Mouse (Mus musculus) neural tube, embryonic 15.5 days (tissue): ENCODE results near the gene Msh3. TPM values are rescaled to one million over a fixed set of nuclear protein-coding genes. Genes with fewer than 3 reads are reported as not detected.
"Not testable (repeated sequence)": the region's sequence is repeated elsewhere in the genome, so short reads cannot be mapped to it uniquely, and the experiment has no call there.

ENCODE experiments used
- ATAC-seq: fragments of 200-750 bp; cut with Nextera tagmentation; 2 replicates; pipeline ENCODE4 v1.8.0; 2017; ENCODE audit warnings: mild to moderate bottlenecking, moderate TSS enrichment, moderate library complexity; ENCODE audit not compliant: low FRiP score
- H3K27ac ChIP-seq: fragments of 300-500 bp; sonication (generic); replicated peaks from 2 replicates; pipeline ENCODE4 v1.5.1; 2015; ENCODE audit warnings: mild to moderate bottlenecking, inconsistent platforms
- H3K27me3 ChIP-seq: fragments of 300-500 bp; sonication (generic); replicated peaks from 2 replicates; pipeline ENCODE4 v1.6.1; 2015; ENCODE audit warnings: inconsistent platforms
- H3K36me3 ChIP-seq: fragments of 300-500 bp; sonication (generic); 2 replicates; pipeline ENCODE4 v1.6.1; 2015; ENCODE audit warnings: inconsistent platforms
- H3K4me1 ChIP-seq: fragments of 300-500 bp; sonication (generic); 2 replicates; pipeline ENCODE4 v1.6.1; 2015; ENCODE audit warnings: inconsistent platforms
- H3K4me2 ChIP-seq: fragments of 300-500 bp; sonication (generic); 2 replicates; pipeline ENCODE4 v1.6.1; 2015; ENCODE audit warnings: inconsistent platforms, mild to moderate bottlenecking, moderate library complexity
- H3K4me3 ChIP-seq: fragments of 300-500 bp; sonication (generic); replicated peaks from 2 replicates; pipeline ENCODE4 v1.5.1; 2015; ENCODE audit warnings: mild to moderate bottlenecking, inconsistent platforms
- H3K9ac ChIP-seq: fragments of 300-500 bp; sonication (generic); replicated peaks from 2 replicates; pipeline ENCODE4 v1.6.1; 2015; ENCODE audit warnings: mild to moderate bottlenecking, inconsistent platforms
- H3K9me3 ChIP-seq: fragments of 300-500 bp; sonication (generic); replicated peaks from 2 replicates; pipeline ENCODE4 v1.6.1; 2016; ENCODE audit warnings: inconsistent platforms
- WGBS: fragments of 180-500 bp; shearing (Covaris S2); methylation state at CpG from one replicate; pipeline ENCODE4 v1.1.7; 2015; ENCODE audit warnings: mixed read lengths; 5-methylcytosine and 5-hydroxymethylcytosine counted together
- polyA plus RNA-seq: library from polyadenylated mRNA; unstranded; fragments of >200 nt; fragmentation: Nextera tagmentation; extraction: Ambion mirVana; gene quantifications from 2 replicates; pipeline ENCODE4 v1.2.1, GENCODE M21; 2015

Gene Msh3
- polyA plus RNA-seq, 1 experiment from 2014 or later: 24.0 TPM

- not testable (repeated sequence) for H3K4me2 ChIP-seq, H3K4me1 ChIP-seq, H3K27me3 ChIP-seq, H3K4me3 ChIP-seq, H3K36me3 ChIP-seq, ATAC-seq, H3K9me3 ChIP-seq, H3K27ac ChIP-seq, H3K9ac ChIP-seq
- WGBS: 83% methylated on average over 8 of the region's 8 CpGs
Observed at GRCm38 (mm10) chr13:92172686-92173085, 182.1 kb downstream of the Msh3 start.

Other genes starting within 250 kb of the Msh3 start
- gene Rasgrf2, start 223.3 kb downstream of the Msh3 start, polyA plus RNA-seq: 7.5 and 8.0 TPM in 2 replicates
- gene Gm20379, start 49.0 kb downstream of the Msh3 start, polyA plus RNA-seq: 1.2 and 1.4 TPM in 2 replicates
- gene Dhfr, start 277 bp downstream of the Msh3 start, polyA plus RNA-seq: 4.2 and 6.5 TPM in 2 replicates
- gene Ankrd34b, start 70.9 kb upstream of the Msh3 start, polyA plus RNA-seq: 5.4 and 5.5 TPM in 2 replicates
- gene Fam151b, start 129.0 kb upstream of the Msh3 start, polyA plus RNA-seq: 0.17 and 0.20 TPM in 2 replicates
- gene Zfyve16, start 175.9 kb upstream of the Msh3 start, polyA plus RNA-seq: 8.7 and 8.9 TPM in 2 replicates
- not detected in 2 replicates for gene Spz1, start 221.2 kb upstream of the Msh3 start, polyA plus RNA-seq